Mouse (Mus musculus) layer of hippocampus, adult 18-20 months (tissue): Measurements from ENCODE around the gene Cd164. TPM values are rescaled to one million over a fixed set of nuclear protein-coding genes. Genes with fewer than 3 reads are reported as not detected.

Source experiments
- DNase-seq, 2 experiments: peaks; one replicate each; pipeline ENCODE4 v3.0.0; 2022; ENCODE audit warnings: low spot score in 2 of 2
- total RNA-seq, 2 experiments: library from RNA; stranded (reverse); gene quantifications; 2 replicates each; pipeline ENCODE4 v1.2.3; 2021

Cd164 gene
- total RNA-seq, 2 experiments from 2014 or later, result 60.7 to 68.2 TPM

GRCm38 (mm10) chr10:41491111-41491510 is 28.1 kb upstream of the Cd164 start:
- no peak for DNase-seq

DNA sequence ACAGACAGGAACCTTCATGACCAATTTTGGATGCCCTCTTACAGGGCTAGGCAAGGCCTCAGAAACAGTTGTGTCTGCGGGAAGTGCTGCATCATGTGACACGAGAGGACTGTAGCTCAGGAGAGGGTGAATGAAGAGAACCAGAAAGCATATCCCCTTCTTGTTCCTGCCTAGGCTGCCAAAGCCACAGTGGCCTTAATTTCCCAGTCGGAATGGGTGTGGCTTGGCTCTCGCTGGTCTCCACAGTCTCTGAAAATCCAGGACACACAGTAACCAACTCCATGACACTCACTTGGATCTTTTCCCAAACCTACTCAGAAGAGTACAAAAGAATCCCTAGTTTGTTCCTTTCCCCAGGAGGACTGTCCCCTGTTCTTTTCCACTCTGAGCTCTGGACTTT is 18.3 kb upstream of the Cd164 start:
- peak in 1 of 2 experiments; percentile 44 for DNase-seq

- no peak for DNase-seq
Measured at GRCm38 (mm10) chr10:41504996-41505395, 14.2 kb upstream of the Cd164 start.

DNA sequence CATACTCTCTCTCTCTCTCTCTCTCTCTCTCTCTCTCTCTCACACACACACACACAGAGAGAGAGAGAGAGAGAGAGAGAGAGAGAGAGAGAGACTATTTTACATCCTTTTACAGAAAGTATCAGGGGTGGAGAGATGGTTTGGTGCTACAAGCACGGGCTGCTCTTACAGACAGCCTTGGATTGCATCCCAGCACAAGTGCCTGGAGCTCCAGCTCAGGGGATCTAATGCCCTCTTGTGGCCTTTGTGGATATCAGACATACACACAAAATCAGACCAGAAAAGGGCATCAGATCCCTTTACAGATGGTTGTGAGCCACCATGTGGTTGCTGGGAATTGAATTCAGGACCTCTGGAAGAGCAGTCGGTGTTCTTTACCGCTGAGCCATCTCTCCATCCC is 13.8 kb upstream of the Cd164 start:
- DNase-seq, result peak; percentile 63 to 88

DNA sequence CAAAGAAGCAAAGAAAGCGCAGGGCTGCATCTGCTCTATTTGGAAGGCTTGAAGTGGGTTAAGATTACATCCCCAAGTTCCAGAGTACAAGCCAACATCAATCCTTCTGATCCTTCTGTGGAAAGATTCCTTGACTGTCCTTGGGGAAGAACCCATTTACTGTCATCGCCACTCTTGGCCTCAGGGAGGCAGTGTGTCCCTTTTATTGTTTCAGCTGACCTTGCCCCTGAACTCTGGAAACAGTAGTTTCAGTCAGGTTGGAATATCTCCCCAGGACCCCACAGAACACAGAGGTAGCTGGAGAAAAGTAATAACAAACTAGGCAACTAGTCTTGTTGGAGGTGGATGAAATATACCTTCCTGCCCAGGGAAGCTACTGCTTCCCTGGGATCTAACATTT is 10.1 kb upstream of the Cd164 start:
- no peak for DNase-seq

- no peak for DNase-seq
Measured at GRCm38 (mm10) chr10:41514301-41514700, 4.9 kb upstream of the Cd164 start.

DNA sequence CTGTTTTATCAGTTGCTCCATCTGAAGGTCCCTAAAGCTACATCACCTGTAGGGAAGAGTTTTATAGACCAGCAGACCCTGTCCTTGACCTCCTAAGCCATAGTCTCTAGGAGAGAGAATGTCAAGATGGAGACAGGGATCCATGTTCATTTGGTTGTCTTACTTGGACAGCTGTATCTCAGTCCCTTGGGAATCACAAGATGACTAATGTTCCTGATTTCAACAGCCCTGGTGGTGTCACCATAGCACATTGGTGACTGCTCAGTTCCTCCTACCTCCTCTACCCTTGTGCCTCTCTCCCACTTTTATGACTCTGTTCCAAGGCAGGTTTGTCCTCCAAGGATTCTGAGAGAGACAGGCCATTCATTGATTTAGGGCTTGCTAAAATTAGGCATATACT is 4.3 kb upstream of the Cd164 start:
- DNase-seq, result no peak

GRCm38 (mm10) chr10:41518508-41518980 is 670 bp upstream of the Cd164 start:
- peak; percentile 30 to 81 for DNase-seq

DNA sequence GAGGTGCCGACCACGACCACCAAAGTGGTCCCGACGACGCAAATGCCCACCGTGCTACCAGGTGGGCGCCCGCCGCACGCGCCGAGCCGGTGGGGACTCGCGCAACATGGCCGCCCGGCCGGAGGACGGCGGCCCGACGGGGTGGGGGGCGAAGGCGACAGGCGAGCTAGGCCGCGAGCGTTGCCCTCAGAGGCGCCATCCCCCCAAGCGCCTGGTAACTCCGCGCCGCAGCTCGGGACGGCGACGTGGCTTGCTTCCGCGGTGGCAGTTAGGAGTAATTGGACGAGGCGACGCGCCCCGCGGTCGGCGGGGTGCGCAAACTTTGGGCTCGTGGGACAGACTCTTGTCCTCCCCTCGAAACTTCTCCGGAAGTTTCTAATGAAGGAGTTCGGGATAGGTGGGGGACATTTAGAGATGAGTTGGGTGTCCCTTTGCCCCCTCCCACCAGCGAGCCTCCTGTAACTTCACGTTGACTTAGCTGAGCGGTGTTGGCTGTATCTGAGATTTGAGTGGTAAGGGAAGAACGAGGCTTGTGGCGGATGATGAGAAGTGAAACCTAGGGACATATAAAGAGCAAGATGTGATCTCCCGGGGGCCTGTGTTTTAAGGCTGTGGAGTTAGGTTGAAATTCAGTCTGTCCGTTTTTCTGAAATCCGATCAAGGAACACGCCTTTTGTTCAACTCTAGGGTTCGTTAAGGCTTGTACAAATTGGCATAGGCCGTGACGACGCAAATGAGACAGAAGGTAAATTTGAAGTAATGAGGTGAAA is 611 bp downstream of the Cd164 start:
- DNase-seq, result peak; percentile 13 to 30

DNA sequence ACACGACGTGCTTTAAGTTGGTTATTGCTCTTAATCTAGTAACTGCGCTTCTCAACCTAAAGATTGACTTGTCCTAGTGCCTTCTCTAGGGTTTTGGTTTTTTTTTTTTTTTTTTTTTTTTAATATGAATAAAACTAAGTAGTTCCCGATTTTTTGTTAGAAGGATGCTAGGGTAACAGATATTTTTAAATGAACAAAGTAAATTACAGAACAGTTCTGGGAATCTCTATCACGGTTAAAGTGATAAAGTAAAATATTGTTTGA is 1.1 kb downstream of the Cd164 start:
- no peak for DNase-seq

DNA sequence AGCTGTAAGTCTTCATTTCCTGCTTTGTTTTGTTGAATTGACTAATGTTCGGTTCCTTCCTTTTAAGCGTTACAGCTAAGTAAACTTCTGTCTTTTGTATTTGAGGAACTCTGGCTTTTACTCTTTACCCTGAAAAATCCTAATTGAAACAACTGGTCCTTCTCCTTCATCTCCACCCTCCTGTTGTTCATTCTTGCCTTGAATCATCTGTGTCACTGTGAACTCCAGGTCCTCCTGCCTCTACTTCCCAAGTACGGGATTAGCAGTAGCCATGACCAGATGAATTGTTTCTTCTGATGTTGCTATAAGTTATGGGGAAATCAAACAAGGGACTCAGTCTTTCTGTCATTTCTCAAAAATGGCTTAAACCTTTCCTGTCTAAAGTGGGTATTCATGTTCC is 4.2 kb downstream of the Cd164 start:
- no peak for DNase-seq

DNA sequence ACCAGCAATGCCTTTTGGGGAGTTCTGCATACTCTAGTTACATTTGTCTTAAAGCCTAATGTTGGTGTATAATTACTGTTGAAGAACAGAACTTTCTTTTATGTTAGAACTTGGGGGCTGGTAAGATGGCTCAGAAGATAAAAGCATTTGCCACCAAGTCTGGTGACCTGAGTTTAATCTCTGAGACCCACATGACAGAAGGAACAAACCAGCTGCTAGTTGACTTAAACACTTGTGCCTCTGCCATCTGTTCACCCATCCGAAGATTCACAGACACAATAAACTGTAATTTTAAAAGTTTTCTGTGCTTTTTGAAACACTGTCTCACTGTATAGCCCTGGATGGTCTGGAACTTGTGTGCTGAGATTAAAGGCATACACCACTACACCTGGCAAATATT is 6.5 kb downstream of the Cd164 start:
- no peak for DNase-seq

- DNase-seq, result no peak
Measured at GRCm38 (mm10) chr10:41529972-41530371, 10.8 kb downstream of the Cd164 start.

DNA sequence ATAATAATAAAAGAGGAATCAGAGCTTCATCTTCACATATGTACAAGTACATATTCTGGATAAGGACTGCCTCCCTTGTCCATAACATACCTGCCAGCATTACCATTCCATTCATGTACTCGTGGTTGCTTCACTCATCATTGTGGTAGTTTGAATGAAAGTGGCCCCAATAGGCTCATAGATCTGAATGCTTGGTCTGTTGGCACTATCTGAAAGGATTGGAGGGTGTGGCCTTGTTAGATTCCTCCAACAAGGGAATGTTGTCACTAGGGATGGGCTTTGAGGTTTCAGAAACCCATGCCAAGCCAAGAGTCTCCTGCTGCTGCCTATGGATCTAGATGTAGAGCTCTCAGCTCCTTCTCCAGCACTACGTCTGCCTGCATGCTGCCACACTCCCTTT is 16.8 kb downstream of the Cd164 start:
- DNase-seq, result no peak

- no peak for DNase-seq
Measured at GRCm38 (mm10) chr10:41536714-41537113, 17.5 kb downstream of the Cd164 start.

GRCm38 (mm10) chr10:41537226-41537982 is 18.2 kb downstream of the Cd164 start:
- no peak for DNase-seq

GRCm38 (mm10) chr10:41537983-41538330 is 18.7 kb downstream of the Cd164 start:
- no peak for DNase-seq

DNA sequence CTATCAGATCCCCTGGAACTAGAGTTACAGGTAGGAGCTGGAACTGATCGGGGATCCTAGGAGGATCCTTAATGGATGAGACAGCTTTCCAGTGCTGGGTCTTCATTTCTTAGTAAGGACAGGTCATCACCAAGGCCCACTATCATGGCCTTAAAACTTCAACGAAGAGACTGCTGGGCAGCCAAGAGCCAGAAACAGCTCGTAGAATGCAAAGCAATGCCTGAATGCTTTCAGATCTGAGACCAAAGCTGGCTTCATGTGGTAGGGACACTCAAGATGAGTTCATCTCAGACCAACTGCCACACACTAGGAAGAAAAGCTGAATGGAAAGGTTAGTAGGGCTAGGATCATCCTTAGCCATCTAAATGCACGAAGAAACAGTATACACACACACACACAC is 19.8 kb downstream of the Cd164 start:
- DNase-seq, result no peak

DNA sequence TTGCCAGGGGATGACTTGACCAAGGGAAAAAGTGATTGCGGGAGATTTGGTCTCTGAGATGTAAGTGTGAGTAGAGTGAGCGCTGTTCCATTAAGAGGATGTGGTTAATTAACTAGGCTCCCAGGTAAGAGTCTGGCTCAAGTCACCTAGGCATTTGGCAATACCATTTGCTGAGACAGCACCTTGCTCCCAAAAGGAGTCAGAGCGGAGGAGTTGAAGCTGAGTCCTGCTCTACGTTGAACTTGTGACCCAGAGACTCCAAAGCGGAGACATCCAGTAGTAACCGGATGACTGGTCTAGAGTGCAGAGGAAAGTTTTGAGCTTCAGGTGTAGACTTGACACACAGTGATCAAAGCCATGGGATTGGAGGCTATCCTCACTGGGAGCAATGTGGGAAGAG is 22.8 kb downstream of the Cd164 start:
- DNase-seq, result no peak

GRCm38 (mm10) chr10:41543439-41543838 is 24.2 kb downstream of the Cd164 start:
- DNase-seq, result no peak

GRCm38 (mm10) chr10:41543844-41544243 is 24.6 kb downstream of the Cd164 start:
- DNase-seq, result no peak

DNA sequence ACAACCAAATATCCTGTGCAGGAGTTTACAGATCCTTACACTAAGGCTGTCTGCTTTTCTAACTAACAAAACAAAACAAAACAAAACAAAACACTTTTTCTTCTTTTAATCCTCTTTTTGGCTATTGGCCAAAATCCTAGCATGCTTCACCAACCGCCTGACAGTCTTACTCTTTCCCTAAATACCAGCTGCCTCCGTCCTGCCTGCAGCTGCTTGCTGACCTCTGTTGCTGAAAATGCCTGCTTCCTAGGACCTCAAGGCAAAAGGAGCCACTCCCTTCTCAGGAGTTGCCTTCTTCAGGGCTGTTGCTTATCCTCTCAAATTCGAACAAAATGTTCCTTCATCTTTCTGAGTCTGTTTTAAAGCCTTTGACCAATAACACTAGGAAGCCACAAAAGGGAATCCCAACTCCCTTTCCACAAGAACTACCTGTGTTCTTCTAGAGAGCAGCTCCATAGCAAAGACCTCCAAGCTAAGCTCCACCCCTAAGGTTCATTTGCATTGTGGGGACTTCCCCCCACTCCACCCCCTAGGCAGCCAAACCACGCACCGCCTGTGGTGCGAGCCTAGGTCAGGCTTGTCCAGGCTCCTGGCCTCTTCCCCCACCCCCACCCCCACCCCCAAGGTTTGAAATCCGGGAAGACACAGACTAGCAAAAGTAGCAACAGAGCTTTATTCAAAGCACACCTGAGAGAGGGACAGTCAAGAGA is 25.4 kb downstream of the Cd164 start:
- DNase-seq, result no peak
